Mouse (Mus musculus): Measurements from ENCODE around the gene Scn9a.

The Scn9a gene

DNA sequence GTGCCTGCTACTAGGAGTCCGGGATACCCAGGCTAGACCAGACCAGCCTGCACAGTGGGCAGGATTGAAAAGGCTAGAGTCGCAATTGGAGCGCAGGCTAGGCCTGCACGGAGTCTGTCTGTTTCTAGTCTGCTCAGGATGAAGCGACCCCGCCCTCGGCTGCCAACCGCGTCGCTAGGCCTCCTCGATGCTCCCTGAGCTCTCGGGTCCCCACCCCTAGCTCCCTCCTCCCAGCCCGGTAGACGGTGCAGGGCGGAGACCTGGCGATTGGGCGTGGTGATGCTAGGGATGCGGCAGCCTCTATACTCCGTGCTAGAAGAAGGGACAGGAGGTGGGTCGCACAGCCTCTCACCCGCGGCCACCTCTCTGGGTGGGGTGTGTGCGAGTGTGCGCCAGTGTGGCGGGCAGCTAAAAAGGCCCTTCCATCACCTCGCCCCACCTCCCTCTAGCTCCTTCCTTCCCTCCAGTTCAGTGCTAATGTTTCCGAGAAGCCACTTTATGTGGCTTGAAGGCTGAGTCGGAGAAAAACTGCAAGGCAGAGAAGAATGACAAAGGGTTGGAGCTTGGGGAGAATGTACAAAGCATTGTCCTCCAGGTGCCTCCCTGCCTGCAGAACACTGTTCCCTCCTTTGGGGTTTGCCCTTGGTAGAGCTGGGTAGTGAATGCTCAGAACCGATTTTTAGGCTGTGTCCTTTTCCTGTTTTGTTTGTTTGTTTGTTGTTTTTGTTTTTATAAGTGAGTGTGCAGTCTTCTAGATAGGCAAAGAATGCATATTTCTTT, at the start of gene Scn9a:
Scn9a (minus strand) TSS at position 383 of the 780 bp plus-strand sequence.
- DNase-seq = peak in 1 of 2 experiments; percentile 34

DNA sequence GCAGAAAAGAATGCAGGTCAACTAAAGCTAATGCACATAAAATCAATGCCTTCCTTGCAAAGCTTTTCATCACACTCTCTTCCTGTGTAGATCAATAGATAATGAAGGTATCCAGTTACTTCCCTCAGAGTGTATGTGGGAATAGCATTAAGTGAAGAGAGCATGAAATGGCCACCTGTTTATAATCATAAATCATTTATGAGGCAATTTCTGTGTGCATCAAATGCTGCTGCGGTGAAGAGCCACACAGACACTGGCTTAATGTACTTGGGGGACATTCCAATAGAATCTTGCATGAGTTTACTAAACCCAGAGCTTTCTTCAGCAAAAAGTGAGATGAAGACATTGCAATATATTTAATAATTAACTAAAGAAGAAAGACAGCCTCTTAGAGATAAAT, 27.2 kb upstream of the Scn9a start:
- DNase-seq = no peak

DNA sequence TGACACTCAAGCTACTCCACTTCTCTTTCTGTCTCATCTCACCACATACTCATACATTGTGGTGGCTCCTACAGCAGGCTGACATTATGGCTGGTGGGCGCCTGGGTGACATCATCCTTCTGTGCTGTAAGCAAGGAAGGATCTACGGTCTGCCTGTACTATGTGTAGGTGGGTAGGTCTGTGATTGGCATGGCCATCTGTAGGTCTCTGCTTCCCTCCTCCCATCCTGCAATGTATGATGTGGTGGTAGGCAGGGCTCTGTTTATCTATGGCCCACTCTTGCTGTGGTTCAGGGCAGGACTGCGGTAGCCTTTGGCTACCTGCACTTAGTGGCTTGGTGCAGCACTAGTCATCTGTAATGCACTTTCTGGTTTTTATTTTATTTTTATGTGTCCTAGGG, 21.7 kb upstream of the Scn9a start:
- DNase-seq = no peak

DNA sequence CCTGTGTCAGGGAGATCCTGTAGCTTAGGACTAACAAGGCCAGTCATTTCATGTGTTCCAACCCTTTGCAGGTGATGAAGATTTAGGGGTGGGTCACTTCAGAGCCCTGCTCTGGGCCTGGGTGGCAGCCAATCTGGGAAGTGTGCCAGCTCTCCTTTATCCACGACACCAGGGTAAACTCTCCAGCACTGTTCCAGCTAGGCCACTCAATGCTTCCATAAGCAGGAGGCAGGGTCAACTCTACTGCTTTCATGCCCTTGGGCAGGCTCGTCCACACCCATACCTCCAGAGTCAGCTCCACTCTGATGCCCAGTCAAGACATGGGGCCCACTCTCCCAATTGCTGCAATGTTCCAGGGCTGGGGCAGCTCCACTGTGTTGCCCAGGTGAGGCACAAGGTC, 20.7 kb upstream of the Scn9a start:
- no peak for DNase-seq

DNA sequence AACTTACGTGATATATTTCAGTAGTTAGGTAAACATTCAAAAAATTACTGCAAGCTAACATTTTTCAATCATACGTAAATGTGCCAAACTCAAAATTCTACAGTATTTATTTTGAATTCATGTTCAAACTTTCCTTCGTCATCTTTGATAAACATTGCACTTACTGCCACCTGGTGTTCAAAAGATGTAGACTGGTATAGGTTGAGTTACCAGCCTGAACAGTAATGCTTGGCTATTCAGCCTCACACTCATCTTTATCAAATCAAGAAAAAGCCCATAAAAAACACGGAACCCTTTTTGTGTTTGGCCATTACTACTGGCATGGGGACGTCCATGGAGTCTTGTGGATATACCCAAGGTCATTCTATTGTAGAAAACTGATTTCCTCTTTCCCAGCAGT, 9.6 kb upstream of the Scn9a start:
- peak in 1 of 2 experiments; percentile 43 for DNase-seq

DNA sequence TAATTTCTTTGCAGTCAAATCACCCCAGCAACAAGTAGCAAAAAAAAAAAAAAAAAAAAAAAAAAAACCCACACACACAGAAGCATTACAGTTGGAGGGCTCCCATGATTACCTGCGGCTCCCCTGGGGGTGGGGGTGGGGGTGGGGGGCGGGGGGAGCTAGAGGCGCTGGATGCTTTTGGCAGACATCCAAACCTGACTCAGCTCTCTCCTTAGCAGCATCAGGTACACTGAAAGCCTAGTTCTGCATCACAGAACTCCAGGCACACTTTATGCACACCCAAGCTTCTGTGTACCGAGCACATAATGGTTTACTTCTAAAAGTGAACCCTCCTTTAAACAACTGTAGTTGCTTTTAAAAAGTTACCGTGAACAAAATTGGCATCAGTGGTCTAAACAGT, 2.0 kb downstream of the Scn9a start:
- no peak for DNase-seq

DNA sequence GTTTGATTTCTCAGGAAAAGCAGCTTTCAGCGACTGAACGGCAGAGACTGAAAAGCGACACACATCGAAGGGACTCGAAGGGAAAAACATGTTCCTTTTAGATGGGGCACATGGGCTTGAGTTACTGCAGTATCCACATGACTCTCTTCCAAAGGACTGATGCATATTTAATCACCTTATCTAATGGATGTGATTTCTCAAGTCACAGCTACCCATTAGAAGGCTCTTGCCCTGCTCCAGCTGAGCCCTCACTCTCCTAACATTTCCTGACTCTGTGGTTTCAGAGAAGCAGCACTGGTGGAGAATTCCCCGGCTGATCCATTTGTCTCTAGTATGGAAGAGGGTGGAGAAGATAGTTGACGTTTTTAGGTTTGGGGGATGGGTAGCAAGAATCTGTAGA, 23.7 kb downstream of the Scn9a start:
- no peak for DNase-seq

DNA sequence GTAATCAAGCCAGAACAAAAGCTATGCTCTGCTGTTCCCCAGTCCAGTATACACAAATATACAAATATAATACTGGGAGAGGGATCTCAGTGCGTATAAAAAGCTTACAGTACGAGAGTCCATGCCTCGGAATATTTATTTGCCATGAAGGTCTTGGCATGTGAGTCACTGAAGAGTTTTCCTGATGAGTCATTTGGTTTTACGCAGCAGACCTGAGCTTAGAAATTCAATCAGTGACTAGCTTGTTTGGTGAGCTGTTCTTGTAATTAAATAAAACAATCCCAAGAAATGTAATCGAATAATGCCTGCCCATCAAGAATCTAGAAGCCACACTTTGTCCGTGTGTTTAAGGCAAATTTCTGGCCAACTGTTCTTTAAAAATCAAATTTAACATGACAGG, 37.4 kb downstream of the Scn9a start:
- DNase-seq = no peak

DNA sequence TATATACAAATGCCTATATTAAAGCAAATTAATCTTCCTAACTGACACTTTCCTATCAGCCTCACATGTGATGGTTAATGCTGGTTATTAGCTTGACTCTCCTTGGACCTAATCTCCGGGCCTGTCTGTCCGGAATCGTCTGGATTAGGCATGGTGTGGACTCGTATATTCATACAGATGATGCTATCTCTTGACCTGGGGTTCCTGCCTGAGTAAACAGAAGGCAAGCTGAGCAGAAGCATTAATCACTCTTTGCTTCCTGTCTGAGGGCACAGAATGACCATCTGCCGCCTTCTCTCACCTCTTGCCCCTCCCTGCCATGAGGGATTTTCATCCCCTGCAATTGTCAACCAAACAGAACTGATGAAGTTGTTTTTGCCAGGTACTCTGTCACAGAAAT, 38.6 kb downstream of the Scn9a start:
- no peak for DNase-seq

DNA sequence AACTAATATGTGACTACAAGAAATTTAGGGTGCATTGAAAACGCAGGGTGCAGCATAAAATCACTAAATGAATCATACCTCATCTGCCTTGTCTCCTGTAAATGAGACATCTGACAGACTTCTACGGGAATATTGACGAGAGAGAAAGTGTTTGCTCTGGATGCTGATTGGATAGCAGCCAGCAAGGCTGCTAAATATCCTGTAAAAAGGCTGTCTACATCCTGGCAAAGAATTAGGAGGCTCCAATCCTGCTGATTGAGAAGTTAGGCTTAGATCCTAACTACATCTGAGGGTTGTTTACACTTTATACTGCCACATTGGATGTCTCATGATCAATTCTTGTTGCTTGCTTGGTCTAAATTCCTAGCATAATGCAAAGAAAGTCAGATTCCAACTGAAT, 44.6 kb downstream of the Scn9a start:
- DNase-seq = no peak

DNA sequence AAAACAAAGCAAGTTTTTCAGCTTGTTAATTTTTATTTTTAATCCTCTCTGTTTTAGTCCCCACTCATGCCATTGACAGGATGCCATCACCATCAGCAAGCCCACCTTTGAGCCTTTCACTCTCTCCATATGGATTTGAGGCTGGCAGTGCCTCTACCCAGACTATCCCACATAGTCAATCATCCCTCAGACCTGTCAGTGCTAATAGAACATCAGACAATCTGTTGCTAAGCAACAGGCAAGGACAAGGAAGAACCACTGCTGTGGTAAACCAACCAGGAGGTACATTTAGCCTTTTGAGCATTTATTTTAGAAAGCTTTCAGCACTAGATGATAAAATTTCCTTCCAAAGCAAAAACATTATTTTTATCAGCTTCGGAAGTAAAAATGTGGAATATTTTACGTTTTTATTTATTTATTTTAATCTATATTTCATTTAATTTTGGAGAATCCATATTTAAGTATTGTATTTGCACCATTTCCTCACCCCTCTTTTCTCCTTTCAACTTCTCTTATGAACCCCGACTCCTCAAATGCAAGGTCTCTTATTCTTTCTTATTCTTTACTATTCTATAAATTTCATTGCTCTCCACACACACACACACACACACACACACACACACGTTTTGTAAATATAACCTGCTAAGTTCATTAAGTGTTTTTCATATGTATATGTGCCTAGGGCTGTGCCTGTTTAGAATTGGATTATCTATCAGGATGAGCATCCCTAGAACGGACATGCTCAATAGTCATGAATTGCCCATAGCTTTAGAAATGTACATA, 54.5 kb downstream of the Scn9a start:
- no peak for DNase-seq

DNA sequence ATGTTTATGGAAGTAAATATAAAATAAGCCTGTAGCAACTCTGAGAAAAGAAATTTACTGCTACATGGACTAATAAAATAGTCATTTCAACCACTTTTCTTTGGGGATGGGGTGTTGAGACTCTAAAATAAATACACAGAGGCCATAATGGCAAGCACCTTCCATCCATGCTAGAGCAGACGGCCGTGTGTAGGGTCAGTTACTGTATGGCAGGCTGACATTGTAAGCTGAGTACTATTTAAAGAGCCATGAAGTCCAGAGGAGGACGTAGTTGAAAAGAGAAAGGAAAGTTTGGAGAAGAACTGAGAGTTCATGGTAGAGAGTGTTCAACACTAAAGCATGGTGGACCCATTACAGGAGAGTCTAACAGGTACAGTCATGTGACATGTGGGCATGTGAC, 86.5 kb downstream of the Scn9a start:
- no peak for DNase-seq

DNA sequence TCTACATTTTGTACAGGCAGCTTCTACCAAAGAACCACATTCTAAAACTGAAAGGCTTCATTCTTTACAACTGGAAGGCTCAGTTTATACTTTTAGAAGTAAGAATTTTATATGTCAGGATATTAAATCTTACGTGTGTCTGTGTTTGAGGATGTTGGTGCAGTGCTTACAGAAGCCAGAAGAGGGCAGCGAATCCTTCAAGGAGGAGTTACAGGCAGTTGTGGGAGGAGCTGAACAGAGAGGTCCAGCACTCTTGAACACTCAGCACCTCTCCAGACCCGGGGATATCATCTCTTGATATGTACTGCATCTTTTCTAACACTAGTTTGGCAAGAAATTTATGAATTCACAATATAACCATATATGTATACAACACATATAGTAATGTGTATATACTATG, 114.8 kb downstream of the Scn9a start:
- DNase-seq = no peak

DNA sequence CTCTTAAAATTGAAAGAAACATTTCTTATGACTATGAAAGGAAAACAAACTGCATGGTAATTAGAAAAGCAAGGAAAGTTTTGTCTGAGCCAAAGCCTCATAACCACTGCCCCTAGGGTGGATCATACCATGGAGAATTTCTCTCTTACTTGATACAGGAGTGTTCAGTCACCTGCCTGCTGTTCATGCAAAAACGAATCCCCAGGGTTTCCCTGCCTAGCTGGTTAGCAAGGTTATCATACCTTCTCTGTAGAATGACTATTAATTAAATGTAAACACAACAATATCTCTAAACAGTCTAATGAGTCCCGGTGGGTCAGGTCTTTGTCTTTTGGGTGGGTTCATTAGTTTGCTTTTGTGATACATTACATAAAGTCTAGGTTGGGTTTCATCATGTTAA, 123.3 kb downstream of the Scn9a start:
- no peak for DNase-seq

DNA sequence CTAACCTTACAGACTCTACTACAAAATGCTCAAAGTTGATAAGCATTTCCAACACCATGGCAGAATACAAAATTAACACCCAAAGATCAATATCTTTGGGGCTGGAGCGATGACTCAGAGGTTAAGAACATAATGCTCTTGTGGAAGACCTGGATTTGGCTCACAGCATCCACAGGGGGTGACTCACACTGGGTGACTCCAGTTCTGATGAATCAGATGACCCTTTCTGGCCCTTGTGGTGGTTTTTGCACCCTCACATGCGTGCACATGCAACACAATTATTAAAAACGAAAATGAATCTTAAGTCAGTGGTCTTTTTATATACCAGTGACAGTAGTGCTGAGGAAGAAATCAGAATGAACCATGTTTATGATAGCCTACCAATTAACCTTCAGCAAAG, 126.7 kb downstream of the Scn9a start:
- no peak for DNase-seq

DNA sequence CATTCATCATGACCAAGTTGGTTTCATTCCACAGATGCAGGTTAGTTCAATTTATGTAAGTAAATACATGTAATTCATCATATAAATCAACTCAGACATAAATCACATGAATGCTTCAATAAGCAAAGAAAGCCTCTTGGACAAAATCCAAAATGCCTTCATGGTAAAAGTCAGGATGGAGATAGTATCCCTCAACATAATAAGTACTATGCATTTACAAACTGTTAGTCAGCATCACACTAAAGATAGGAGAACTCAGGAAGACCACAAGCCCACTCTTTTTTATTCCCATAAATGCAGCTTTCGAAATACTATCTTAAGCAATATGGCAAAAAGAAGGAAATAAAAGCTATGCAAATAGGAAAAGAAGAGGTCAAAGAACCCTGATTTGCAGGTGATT, 127.1 kb downstream of the Scn9a start:
- DNase-seq = no peak

DNA sequence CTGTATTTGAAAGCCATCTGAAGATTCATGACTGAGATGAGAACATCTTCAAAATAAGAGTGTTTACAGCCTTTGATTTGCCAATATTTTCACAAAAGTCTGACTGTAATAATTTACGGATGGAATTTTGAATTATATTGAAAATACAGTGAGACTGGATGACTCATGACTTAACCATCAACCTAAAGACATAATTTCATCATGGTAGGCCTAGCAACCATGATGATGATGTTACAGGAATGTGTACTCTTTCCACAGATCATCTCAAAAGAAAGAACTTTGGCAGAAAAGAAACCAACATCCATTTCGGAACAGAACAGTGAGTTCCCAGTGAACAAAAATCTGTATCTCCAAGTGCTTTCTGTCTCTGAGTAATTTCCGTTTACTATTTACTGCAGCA, 132.6 kb downstream of the Scn9a start:
- DNase-seq = no peak

DNA sequence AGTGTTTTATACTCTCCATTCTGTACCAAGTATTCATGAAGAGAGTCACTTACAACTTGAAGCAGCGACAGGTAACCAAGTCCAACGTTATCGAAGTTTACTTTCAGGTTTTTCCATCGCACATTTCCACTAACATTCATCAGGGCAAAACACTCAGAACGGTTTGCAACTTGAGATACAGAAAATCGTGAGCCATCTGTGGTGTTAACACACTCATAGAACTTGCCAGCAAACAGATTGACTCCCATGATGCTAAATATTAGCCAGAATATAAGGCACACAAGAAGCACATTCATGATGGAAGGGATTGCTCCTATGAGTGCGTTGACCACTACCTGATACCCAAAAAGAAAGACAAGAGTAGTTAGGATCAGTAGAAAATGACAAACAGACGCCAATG, 140.2 kb downstream of the Scn9a start:
- no peak for DNase-seq

DNA sequence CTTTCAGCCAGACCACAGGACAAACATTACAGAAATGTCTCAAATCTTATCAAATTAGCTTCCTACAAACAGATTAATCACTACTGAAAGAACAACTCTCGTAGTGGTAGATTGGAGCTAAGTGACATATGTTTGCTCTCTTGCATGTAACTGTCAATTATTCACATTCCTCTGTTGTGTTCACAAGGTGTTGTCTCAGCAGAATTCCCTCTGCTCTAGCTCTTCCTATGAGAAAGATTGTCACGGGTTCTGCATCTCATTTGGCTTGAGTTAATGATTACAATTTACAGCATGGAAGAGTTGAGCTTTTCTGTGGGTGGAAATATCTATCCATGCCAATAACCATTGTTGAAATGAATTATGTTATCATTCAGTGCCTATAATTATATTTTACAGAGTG, 156.4 kb downstream of the Scn9a start:
- DNase-seq = no peak

DNA sequence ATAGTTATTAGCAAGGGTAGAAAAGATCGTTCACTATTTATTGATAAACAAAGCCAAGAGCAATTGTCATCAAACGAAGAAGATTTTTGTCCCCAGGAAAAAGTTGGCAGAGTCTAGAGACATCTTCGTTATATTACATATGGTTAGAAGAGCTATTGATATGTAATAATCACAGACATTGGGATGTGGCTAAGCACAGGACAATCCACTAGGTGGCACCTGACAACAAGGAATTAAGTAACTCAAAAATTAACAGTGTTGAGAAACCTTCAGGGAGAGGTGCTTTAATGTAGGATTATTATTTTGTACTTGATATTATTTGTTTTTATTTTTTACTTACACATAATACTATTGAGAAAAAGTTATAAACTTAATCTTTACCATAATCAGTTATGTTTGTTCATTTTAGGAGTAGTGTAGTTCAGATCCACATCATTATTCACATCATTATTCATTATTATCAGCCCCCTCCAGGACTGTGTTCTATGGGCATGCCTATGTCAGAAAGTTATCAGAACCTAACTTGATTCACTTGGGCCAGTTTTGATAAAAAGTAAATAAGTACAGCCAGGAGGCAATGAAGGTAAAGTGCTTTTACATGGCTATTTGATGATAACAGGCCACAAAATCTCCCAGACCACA, 161.5 kb downstream of the Scn9a start:
- peak in 1 of 2 experiments; percentile 29 for DNase-seq

DNA sequence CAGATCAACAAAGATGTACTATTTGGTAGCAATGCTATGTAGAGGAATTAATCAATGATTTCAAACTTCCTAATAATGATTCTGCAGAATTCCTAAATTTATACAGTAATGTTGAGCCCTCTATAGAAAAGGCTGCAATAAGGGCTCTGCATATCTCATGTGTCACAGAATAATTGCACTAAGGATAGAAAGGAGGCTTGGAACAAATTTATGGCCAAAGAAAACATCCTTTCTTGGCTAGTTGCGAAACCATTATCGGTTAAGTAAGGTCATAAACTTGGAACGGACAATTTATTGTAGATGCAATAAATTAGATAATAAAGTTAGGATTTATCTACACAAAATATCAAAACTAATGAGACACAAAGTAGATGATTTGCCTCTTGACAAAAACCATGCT, 169.3 kb downstream of the Scn9a start:
- no peak for DNase-seq

DNA sequence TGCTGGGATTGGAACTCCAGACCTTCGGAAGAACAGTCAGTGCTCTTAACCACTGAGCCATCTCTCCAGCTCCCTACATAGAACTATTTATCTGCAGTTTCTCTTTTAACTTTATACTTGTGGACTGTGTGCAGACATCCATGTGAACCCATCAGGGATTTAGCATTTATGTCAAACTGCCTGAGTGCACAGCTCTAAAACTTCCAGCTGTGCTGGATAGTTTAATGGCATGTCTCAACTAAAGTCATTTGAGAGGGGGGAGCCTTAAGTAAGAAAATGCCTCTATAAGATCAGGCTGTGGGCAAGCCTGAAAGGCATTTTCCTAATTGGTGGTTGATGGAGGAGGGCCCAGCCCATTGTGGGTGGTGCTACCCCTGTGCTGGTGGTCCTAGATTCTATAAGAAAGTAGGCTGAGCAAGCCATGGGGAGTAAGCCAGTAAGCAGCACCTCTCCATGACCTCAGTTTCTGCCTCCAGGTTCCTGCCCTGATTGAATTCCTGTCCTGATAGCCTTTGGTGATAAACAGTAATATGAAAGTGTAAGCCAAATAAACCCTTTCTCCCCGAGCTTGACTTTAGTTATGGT, 169.8 kb downstream of the Scn9a start:
- DNase-seq = no peak

DNA sequence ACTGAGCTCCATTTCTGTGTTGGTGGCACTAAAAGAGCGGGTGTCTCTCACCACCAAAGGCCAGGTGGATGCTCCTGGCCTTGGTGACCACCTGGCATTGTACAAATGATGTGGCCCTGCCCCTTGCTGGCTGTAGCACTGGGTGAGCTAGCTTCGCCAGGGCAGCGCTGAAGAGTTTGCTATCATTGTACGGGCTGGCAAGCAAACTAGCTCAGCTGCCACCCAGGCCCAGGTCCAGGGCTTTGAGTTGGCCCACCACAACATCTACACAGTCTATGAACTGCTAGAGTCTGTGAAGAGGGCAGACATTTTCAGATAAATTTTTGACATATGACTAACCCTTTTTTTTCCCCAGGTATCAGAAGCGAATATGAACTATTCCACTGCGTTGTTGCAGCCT, 170.8 kb downstream of the Scn9a start:
- no peak for DNase-seq

DNA sequence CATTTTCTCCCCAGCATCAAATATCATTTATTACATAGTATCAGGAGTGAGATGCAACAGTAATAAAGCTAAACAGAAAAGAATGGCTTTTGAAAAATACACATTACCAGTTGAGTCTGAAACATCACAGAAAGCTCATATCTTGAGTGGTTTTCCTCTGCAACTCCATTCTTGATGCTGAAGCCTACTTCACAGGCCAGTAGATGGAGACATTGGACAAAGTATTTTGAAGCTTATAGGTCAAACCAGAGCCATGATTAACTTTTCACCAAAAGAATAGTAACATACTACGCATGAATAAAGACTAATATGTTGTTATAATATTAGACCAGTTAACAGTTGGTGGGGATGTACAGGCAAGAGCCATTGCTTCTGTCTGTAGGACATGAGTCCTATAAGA, 172.3 kb downstream of the Scn9a start:
- no peak for DNase-seq

Measured in kidney, postnatal 25 days (tissue).